Mouse (Mus musculus) CD4-positive naive resting alpha-beta T cell, adult 57 days (primary cell): ENCODE data around the gene Lrrtm4. TPM values are rescaled to one million over a fixed set of nuclear protein-coding genes. Genes with fewer than 3 reads are reported as not detected.

Experiments
- total RNA-seq: library from RNA; stranded (reverse); gene quantifications from one replicate; pipeline ENCODE4 v1.2.4, GENCODE M21; 2023

Gene Lrrtm4
- total RNA-seq: not detected

GRCm38 (mm10) chr6:80018765-80019164 lies at the start of gene Lrrtm4:
Gene Lrrtm4 (plus strand): TSS chr6:80018877.

Other genes with a start within 250 kb of the Lrrtm4 start
- not detected for gene Gm20594, start 201.0 kb upstream of the Lrrtm4 start, total RNA-seq